Mouse (Mus musculus) CD4-positive, CD25-positive, alpha-beta regulatory T cell, adult 4 months (primary cell): ENCODE measurements around the gene Tex13c2. TPM values are rescaled to one million over a fixed set of nuclear protein-coding genes. Genes with fewer than 3 reads are reported as not detected.

Experiments used
- ATAC-seq: one replicate; pipeline ENCODE4 v1.8.0; 2017
- polyA plus RNA-seq, 2 experiments: library from polyadenylated mRNA; unstranded; fragments of 100-300 nt; shearing (Covaris generic); gene quantifications; one replicate each; pipeline ENCODE4 v1.2.1; 2017

The Tex13c2 gene
- polyA plus RNA-seq = under 1 TPM in 1 of 2 experiments, not detected in 1; 0.52 TPM

DNA sequence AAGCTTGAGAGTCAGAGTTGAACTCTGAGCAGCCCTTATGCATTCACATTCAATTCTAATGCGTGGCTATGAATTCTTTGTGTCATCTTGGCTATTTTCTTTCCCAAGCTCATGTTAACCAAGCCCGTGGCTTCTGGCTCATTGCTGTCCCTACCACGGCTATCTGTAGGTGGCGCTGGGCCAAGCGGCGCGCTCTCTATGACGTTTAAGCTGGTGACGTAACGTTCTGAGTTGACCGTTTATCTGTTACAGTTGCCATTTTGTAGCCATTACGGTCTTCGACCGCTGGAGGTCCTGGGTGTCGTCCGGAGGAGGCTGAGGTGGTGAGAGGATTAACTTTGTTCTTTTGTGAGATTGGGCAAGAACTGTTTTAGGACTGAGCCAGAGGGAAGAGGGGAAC, at the start of gene Tex13c2:
TSS of gene Tex13c2 (plus strand) at position 246 of the 400 bp plus-strand sequence.
- ATAC-seq = no peak

DNA sequence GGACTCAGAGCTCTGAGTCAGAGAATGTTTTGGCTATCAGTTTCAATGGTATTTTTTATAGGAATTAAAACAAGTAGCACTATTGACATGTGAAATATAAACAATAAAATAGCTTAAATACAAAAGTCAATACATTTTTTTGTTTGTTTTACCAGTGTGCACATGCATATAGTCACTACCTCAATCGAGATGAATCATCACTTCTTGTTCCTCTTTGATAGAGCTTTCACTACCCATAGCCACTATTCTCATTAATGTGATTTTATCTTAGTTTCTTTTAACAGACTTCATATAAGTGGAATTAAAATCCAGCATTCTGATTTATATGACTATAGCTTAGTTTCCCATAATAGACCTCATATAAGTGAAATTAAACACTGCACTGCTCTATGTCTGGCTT, 39.2 kb upstream of the Tex13c2 start:
- no peak for ATAC-seq

DNA sequence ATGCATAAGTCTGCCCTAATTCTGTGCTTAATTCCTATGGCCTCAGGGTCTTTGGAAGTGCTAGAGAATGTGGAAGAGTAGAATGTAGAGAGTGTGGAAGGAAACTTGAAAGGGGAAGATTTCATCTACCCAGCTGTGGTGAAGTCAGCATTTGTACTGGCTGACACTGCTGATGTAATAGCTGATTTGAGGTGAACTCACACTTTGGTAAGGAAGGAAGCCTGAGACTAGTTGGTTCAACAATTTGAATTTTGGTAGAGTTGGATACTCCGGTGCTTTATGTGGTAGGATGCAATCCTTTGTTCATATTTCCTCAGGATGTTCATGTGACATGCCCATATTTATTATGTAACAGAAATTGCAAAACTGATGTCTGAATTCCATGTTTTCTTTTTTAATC, 36.5 kb upstream of the Tex13c2 start:
- no peak for ATAC-seq

DNA sequence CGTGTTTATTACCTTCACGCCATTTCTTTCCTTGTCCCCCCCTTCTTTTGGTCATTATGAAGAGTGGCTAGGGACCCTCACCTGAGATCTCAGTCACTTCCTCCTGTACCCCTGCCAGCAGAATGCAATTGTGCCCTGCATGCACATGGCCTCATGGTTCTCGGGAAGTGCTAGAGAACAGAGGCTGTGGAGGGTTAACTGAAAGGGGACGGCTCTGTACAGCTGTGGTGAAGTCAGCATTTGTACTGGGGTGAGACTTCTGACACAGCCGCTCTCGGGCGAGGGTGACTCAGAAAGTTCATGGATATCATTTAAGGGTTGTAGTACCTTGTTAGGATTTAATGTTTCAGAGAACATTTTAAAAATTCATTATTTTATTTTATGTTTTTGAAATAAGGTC, 35.0 kb upstream of the Tex13c2 start:
- ATAC-seq = no peak

DNA sequence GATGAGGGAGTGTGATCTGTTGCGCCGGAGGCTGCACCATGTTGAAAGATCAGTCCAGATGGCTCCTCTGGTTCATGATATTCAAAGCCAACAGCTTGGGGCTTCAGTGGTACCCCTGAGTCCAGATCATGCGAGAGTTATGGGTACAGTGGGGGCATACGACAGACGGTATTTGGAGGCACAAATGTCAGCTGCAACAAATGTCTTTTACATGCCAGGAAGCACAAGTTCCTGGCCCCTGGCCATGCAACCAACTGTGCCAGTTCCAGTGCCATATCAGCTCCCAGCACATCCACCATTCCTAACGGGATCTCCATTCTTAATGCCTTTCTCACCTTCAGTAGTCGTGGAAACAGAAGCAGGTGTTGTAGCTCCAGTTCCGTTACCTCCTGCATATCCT, 845 bp downstream of the Tex13c2 start:
- no peak for ATAC-seq

DNA sequence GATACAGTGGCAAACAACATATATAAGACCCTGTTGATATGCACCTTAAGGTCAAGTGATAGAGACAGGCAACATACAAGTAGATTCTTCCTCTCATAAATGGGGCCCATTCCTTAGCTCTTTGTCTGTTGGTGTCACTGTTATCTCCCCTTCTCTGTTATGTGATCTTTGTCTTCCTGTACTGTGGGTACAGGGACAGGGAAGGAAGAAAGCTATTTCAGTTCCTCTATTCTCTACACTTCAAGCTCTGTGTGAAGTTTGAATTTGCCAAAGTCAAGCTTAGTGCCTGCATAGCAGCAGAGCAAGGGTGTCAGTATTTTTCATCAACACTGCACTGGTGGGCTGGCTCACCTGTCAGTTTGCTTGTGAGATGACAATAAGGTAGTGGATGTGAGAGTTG, 11.0 kb downstream of the Tex13c2 start:
- ATAC-seq = no peak

DNA sequence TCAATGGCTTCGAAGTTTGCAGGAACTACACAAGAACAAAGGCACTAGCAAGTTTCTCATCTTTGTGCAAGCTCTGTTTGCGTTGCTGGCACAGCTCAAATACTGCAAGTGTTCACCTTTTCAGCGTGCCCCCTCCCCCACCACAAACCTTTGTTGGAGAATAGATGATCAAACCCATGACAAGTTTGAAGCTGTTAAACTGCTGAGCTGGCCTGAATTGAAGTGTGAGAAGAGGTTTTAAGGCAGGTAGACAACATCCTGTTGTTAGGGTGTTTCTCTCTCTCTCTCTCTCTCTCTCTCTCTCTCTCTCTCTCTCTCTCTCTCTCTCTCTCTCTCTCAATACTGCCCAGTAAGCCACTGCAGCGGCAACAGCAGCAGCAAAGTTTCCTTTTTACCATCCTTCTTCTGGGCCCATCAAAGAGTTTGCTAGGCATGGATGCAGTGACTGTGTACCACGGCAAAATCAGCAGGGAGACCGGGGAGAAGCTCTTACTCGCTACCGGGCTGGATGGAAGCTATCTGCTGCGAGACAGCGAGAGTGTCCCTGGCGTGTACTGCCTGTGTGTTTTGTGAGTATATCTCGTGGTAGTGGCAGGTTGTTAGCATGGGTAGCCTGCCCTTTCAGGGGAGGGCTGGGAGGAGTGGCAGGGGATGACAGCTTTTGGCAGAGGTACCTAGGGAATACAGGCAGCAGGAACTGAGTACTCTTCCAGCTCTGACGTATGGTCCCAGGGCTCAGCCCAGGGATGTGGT, 13.0 kb downstream of the Tex13c2 start, which contains the start of gene Sh2d1a:
TSS of gene Sh2d1a (plus strand) at position 163 of the 753 bp plus-strand sequence.
- ATAC-seq = peak; percentile 69

DNA sequence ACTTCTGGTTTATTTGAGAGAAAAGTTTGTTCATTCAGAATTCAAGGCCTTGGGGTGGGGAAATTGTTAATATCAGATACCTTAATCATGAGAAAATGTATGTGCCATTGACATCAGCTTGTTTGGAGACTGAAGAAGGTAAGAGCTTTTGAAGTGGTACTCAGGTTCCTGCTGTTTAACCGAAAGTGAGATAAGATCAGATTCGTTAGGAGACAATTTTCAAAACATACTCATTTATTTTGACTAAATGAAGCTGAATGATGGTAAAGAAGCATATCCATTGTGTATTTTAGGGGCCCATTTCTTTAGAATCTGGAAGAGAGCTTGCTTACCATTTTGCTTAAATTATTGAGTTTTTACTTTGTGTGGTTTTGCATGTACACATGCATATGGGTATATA, 21.6 kb downstream of the Tex13c2 start:
- peak; percentile 66 for ATAC-seq

DNA sequence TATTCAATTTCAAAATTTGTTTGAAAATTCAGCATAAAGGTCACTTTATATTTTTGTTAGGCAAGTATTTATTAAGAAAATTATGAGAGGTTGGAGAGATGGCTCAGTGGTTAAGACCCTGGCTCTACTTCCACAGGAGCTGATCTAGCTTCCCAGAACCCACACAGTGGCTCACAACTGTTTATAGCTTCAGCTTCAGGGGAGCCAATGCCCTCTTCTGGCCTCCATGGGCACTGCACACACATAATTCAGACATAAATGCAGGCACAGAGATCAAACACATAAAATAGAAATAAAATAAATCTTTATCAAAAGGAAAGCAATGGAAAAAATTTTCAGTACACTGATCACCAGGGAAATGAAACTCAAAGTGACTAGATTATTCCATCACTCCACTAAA, 23.1 kb downstream of the Tex13c2 start:
- no peak for ATAC-seq

DNA sequence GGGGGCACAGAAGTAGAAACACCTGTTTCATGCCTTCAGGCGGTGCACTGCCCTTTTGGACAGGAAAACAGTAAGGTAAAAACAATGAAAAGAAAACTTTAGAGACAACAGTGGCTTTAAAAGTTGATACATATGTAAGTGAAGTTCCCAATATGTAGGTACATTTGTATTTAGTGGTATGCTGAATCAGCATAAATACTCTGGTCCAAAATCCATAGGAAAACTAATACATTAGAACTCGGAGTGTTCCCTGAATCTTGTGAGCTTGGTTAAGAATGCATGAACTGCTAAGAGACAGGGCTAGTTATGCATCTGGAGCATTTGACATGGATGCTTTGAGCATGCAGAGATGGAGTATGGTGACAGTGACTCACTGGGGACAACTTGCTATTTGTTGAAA, 33.4 kb downstream of the Tex13c2 start:
- no peak for ATAC-seq

DNA sequence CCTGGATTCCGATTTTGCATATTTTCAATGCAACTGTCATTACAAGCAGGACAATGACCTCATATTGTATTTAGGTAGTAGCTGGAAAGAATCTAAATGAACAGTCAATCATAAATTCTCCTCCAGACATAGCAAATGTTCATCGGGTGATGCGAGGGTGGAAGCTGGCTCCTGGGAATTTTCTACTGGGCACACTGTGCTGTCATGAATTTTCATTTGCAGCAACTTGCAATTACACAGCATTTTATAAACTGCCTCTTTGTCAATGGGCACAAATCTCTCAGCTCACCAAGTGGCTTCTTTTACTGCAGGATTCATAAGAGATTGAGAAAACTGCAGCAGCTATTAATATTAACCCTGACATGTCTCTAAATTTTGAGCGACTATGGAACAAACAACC, 41.2 kb downstream of the Tex13c2 start:
- ATAC-seq = no peak

DNA sequence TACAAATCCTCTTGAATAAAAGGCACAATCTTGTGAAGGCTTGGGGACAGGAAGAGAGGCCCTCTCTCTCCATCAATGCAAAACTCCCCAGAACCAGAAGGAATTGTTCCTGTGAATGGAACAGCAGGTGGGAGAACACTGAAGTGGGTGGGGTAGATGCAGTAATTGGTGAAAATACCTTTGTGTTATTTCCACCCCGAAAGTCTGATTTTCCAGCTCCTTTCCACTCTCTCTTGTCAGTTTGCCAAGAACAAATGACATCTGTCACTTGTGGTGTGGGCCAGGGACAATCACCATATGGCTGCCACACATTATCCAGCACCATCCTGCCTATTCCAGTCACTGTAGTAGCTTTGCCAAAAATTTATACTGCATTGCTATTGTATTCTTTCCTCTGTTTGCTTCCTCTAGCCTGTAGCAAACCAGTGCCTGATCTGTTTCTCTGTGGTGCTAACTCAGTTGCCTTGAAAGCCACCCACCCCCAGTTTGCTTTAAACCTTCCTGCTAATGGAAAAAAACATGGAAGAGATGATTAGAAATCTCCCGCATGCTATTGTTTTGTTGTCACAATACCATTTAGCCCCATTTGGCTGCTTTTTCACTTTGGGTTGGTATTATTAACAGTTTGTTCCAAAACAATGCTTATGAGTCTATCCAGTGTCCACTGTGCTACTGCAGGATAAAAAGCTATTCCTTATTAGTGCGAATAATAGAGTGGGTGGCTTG, 50.7 kb downstream of the Tex13c2 start:
- peak; percentile 30 for ATAC-seq

DNA sequence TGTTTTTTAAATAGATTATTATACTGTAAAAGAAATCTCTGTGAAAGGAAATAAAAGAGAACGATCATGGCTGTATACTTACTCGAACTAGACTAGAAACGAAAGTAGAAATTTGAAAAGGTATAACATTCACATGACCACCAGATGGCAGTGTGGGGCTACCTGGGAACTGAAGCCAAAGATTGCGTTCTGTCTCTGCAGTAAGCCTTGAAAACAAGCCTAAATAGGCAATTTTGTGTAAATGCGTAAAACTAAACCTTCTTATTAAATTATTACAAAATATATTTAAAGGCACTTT, 51.2 kb downstream of the Tex13c2 start:
- ATAC-seq = peak; percentile 94

Other genes starting within 250 kb of the Tex13c2 start
- gene Sh2d1a, start 12.8 kb downstream of the Tex13c2 start, polyA plus RNA-seq = 100 to 1,000 TPM; 278 to 333 TPM